Mouse (Mus musculus): ENCODE results near the gene Dlx3. TPM values are rescaled to one million over a fixed set of nuclear protein-coding genes. Genes with fewer than 3 reads are reported as not detected.

Gene Dlx3
- polyA plus RNA-seq, 2 experiments = 8.3 to 14.3 TPM

DNA sequence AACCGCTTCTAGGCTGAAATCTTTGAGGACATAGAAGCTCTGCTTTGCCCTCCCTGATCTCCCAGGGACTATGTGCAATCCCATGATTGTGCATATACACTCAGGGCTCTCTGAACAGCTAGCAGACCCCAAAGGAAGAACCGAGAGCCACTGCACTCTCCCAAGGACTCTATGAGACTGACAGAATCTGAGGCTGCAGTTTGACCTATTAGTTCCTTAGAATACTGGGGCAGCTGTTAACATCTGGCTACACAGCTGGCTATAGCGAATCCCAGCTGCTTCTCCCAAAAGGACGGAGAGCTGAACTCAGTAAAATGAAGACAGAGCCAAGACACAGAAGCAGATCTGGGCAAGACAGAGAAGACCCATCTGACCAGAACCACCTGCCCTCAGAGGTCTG is 46.1 kb upstream of the Dlx3 start:
- peaks cover 44% of the 10 kb centered on the region for H3K27me3 ChIP-seq (ENCODE audit: control insufficient read depth, insufficient read depth, low read length)
- H3K9me3 ChIP-seq (ENCODE audit: control insufficient read depth, low read length) = no peaks in the 10 kb centered on the region
- H3K36me3 ChIP-seq (ENCODE audit: control insufficient read depth, insufficient read depth, low read length) = no peaks in the 10 kb centered on the region
- TF ChIP-seq POLR2A (IDR thresholded peaks at IDR 0.05; ENCODE audit: borderline replicate concordance, extremely low read depth, insufficient read depth, insufficient read length) = no peak
- H3K9ac ChIP-seq (ENCODE audit: low read depth, low read length, severe bottlenecking) = no peak overlapping the region
- no peak overlapping the region for H3K27ac ChIP-seq (replicated peaks; ENCODE audit: low read depth, low read length)
- WGBS = 59% methylated on average over 4 of the region's 4 CpGs
- no peak for ATAC-seq (ENCODE audit: low FRiP score, low read depth)
- no peak overlapping the region for H3K4me3 ChIP-seq (replicated peaks; ENCODE audit: low read length)
- H3K4me2 ChIP-seq (replicated peaks; ENCODE audit: low read depth, low read length, severe bottlenecking) = 0 out of 2 replicates have a peak overlapping the region, but pooled peaks have one; percentile 2
- peaks cover 18% of the 10 kb centered on the region for H3K4me1 ChIP-seq (ENCODE audit: control insufficient read depth, insufficient read depth, low read length)
- DNase-seq (ENCODE audit: low spot score) = no peak

DNA sequence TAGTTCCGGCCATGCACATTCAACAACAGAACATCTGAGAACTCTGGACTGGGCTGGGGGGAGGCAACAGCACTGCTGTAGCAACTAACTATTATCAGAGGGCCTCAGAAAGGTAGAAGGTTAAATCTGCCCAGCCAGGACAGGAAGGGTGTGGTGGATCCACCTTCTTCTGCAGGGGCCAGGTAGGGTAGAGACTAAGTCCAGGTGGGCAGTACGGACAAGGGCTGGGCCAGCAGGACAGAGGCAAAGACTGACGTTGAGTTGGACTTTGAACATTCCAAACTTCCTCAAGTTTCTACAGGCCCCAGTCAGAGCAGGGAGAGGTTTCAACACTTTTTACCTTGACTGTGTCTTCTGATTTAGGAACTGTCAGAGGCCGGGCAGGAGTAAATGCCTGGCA is 45.2 kb upstream of the Dlx3 start:
- Histone ChIP-seq H3K27ac (replicated peaks; ENCODE audit: low read depth, low read length) (no peak overlapping the region), H3K4me3 (replicated peaks; ENCODE audit: low read length) (no peak overlapping the region; the same call in 1 of the 2 replicates), H3K4me1 (ENCODE audit: control insufficient read depth, insufficient read depth, low read length) (peaks cover 18% of the 10 kb centered on the region), H3K36me3 (ENCODE audit: control insufficient read depth, insufficient read depth, low read length) (no peaks in the 10 kb centered on the region), H3K27me3 (ENCODE audit: control insufficient read depth, insufficient read depth, low read length) (peaks cover 44% of the 10 kb centered on the region), H3K4me2 (replicated peaks; ENCODE audit: low read depth, low read length, severe bottlenecking) (0 out of 2 replicates have a peak overlapping the region, but pooled peaks have one; percentile 98), H3K9ac (ENCODE audit: low read depth, low read length, severe bottlenecking) (no peak overlapping the region), H3K9me3 (ENCODE audit: control insufficient read depth, low read length) (no peaks in the 10 kb centered on the region)
- DNase-seq (ENCODE audit: low spot score) (no peak), ATAC-seq (ENCODE audit: low FRiP score, low read depth) (no peak)
- 60% methylated on average over 4 of the region's 4 CpGs for WGBS
- no peak for TF ChIP-seq POLR2A (IDR thresholded peaks at IDR 0.05; ENCODE audit: borderline replicate concordance, extremely low read depth, insufficient read depth, insufficient read length)

DNA sequence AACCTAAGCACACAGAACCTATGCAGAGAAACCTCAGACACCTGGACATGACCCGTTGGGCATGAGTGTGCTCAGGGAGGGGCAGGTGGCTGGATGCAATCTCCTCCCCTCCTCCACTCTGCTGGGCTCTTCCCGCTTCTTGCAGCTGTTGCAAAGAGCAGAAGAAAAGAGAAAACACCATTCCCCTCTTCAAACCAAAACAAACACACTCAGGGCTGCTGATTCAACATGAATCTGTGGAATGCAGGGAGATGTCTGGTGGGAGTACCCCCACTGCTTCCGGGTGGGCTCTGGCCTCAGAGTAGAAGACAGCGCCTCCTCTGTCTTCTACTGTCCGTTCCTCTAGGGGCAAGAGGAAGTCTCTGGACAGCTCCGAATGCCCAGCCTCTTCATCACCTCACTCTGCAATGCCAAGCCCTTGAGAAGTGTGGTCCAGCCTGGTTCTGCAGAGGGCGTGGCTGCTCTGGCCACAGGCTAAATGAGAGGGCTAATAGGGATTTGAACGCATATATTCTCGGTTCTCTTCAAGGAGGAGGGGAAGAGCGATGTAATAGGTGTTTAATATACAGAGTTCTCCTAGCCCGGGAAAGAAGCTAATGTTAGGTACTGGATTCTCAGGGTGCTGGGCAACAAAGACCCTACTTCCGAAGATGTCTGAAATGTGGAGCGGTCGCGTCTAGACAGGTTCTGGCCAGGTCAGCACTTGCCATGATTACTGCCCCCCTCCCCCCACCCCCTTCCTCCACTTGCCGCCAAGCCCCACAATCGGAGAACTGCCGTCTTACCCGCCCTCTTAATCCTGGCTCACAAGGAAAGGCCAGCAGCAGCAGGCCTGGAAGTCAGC is 44.5 kb upstream of the Dlx3 start:
- Histone ChIP-seq H3K4me1 (ENCODE audit: control insufficient read depth, insufficient read depth, low read length) (peaks cover 17% of the 10 kb centered on the region), H3K4me2 (replicated peaks; ENCODE audit: low read depth, low read length, severe bottlenecking) (peak overlapping the region; percentile 98), H3K36me3 (ENCODE audit: control insufficient read depth, insufficient read depth, low read length) (no peaks in the 10 kb centered on the region), H3K27me3 (ENCODE audit: control insufficient read depth, insufficient read depth, low read length) (peaks cover 44% of the 10 kb centered on the region), H3K9me3 (ENCODE audit: control insufficient read depth, low read length) (no peaks in the 10 kb centered on the region), H3K4me3 (replicated peaks; ENCODE audit: low read length) (peak overlapping the region; percentile 56), H3K9ac (ENCODE audit: low read depth, low read length, severe bottlenecking) (peak overlapping the region; percentile 57), H3K27ac (replicated peaks; ENCODE audit: low read depth, low read length) (no peak overlapping the region)
- DNase-seq (ENCODE audit: low spot score) (no peak), ATAC-seq (ENCODE audit: low FRiP score, low read depth) (0 out of 2 replicates have a peak, but pooled peaks have one; percentile 4)
- TF ChIP-seq POLR2A (IDR thresholded peaks at IDR 0.05; ENCODE audit: borderline replicate concordance, extremely low read depth, insufficient read depth, insufficient read length) = no peak
- 10% methylated on average over 19 of the region's 19 CpGs for WGBS

DNA sequence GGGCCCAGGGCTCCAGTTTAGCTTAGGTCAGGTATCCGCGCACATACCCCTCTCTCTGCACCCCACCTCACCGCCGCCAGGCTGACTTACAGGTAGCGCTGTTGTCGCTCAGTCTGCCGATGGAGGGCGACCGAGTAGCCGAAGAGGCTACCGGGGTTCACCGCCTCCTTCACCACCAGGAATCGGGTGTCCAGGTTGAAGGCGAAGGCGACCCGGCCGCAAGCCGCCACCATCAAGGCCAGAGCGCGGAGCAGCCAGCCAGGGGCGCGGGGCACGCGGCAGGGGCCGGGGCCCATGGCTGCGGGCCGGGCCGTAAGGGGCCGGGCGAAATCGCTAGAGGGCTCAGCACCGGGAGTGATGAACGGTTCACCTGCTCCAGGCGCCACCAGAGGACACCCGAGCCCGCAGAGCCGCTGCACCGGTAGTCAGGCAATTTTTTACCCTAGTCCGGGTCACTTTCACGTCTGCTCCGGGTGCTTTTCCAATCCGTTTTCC is 43.8 kb upstream of the Dlx3 start:
- Histone ChIP-seq H3K36me3 (ENCODE audit: control insufficient read depth, insufficient read depth, low read length) (no peaks in the 10 kb centered on the region), H3K4me3 (replicated peaks; ENCODE audit: low read length) (peak overlapping the region; percentile 56), H3K27me3 (ENCODE audit: control insufficient read depth, insufficient read depth, low read length) (peaks cover 44% of the 10 kb centered on the region), H3K27ac (replicated peaks; ENCODE audit: low read depth, low read length) (no peak overlapping the region), H3K9ac (ENCODE audit: low read depth, low read length, severe bottlenecking) (peak overlapping the region; percentile 57), H3K9me3 (ENCODE audit: control insufficient read depth, low read length) (no peaks in the 10 kb centered on the region), H3K4me2 (replicated peaks; ENCODE audit: low read depth, low read length, severe bottlenecking) (peak overlapping the region; percentile 98), H3K4me1 (ENCODE audit: control insufficient read depth, insufficient read depth, low read length) (peaks cover 11% of the 10 kb centered on the region)
- peak; percentile 35 for ATAC-seq (ENCODE audit: low FRiP score, low read depth)
- no peak for TF ChIP-seq POLR2A (IDR thresholded peaks at IDR 0.05; ENCODE audit: borderline replicate concordance, extremely low read depth, insufficient read depth, insufficient read length)
- DNase-seq (ENCODE audit: low spot score) = peak; percentile 29
- 0% methylated on average over 38 of the region's 42 CpGs for WGBS

DNA sequence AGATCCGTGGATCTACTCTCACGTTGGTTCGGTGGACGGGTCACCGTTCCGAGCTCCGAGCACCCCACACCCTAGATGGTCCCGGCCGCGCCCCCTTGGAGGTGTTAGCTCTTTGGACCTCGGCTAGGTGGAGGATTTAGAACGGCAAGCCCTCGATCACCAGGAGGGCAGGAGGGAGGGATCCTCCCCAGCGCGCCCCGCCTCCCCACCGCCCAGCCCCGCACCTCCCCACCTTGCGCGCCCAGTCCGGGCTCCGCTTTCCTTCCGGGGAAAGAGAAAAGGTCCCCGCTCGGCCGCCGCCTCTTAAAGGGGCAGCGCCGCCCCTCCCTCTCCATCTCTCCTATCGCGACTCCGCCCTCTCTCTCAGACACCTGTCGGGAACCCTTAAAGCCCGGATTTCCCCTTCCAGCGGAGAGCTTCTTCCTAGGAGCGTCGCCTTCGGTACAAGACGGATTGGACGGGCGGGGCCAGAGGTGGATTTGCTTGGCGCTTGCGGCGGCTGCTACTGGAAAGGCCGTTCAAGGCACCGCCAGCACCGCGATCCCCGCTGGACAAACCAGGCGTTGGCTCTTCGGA is 43.3 kb upstream of the Dlx3 start, which contains the start of gene Itga3:
Itga3 (minus strand) TSS at position 266 of the 576 bp plus-strand sequence.
- H3K36me3 ChIP-seq (ENCODE audit: control insufficient read depth, insufficient read depth, low read length) = no peaks in the 10 kb centered on the region
- H3K4me1 ChIP-seq (ENCODE audit: control insufficient read depth, insufficient read depth, low read length) = peaks cover 10% of the 10 kb centered on the region
- H3K4me2 ChIP-seq (replicated peaks; ENCODE audit: low read depth, low read length, severe bottlenecking) = peak within 1 kb of the TSS; percentile 98
- peak; percentile 69 for ATAC-seq (ENCODE audit: low FRiP score, low read depth)
- WGBS = 0% methylated on average over 39 of the region's 51 CpGs
- H3K9ac ChIP-seq (ENCODE audit: low read depth, low read length, severe bottlenecking) = peak within 1 kb of the TSS; percentile 57
- TF ChIP-seq POLR2A (IDR thresholded peaks at IDR 0.05; ENCODE audit: borderline replicate concordance, extremely low read depth, insufficient read depth, insufficient read length) = no peak
- H3K27me3 ChIP-seq (ENCODE audit: control insufficient read depth, insufficient read depth, low read length) = peaks cover 44% of the 10 kb centered on the region
- DNase-seq (ENCODE audit: low spot score) = peak; percentile 53
- H3K9me3 ChIP-seq (ENCODE audit: control insufficient read depth, low read length) = no peaks in the 10 kb centered on the region
- peak within 1 kb of the TSS; percentile 56 for H3K4me3 ChIP-seq (replicated peaks; ENCODE audit: low read length)
- H3K27ac ChIP-seq (replicated peaks; ENCODE audit: low read depth, low read length) = no peak within 1 kb of the TSS

Measured in limb, embryonic 14.5 days (tissue).